Mouse (Mus musculus) heart, embryonic 10.5 days (tissue): ENCODE results near the gene 1700017B05Rik. TPM values are rescaled to one million over a fixed set of nuclear protein-coding genes. Genes with fewer than 3 reads are reported as not detected.
A peak's percentile ranks its signal among the peaks of the same experiment; 100 is the strongest.
"Not testable (repeated sequence)": the region's sequence is repeated elsewhere in the genome, so short reads cannot be mapped to it uniquely, and the experiment has no call there.

Source experiments
- DNase-seq: peaks from one replicate; pipeline ENCODE4 v3.0.0-alpha.2; 2017; ENCODE audit warnings: low spot score
- H3K27ac ChIP-seq: fragments of 300-500 bp; sonication (generic); 2 replicates; pipeline ENCODE4 v1.5.1; 2016; ENCODE audit warnings: mild to moderate bottlenecking
- H3K27me3 ChIP-seq: fragments of 300-500 bp; sonication (generic); 2 replicates; pipeline ENCODE4 v1.6.1; 2016; ENCODE audit warnings: mild to moderate bottlenecking; ENCODE audit not compliant: poor library complexity, insufficient read depth, severe bottlenecking
- H3K36me3 ChIP-seq: fragments of 300-500 bp; sonication (generic); 2 replicates; pipeline ENCODE4 v1.6.1; 2016; ENCODE audit warnings: mild to moderate bottlenecking, moderate library complexity
- H3K4me1 ChIP-seq: fragments of 300-500 bp; sonication (generic); 2 replicates; pipeline ENCODE4 v1.6.1; 2016; ENCODE audit warnings: mild to moderate bottlenecking
- H3K4me3 ChIP-seq: fragments of 300-500 bp; sonication (generic); 2 replicates; pipeline ENCODE4 v1.5.1; 2016; ENCODE audit warnings: mild to moderate bottlenecking, moderate library complexity
- H3K9me3 ChIP-seq: fragments of 300-500 bp; sonication (generic); 2 replicates; pipeline ENCODE4 v1.6.1; 2016; ENCODE audit warnings: mild to moderate bottlenecking, moderate library complexity
- WGBS: fragments of 180-500 bp; shearing (Covaris S2); methylation state at CpG from one replicate; pipeline ENCODE4 v1.1.7; 2016; 5-methylcytosine and 5-hydroxymethylcytosine counted together
- polyA plus RNA-seq: library from polyadenylated mRNA; unstranded; fragments of >200 nt; fragmentation: Nextera tagmentation; extraction: Ambion mirVana; gene quantifications from 2 replicates; pipeline ENCODE4 v1.2.1, GENCODE M21; 2016

The 1700017B05Rik gene
- polyA plus RNA-seq, 1 experiment from 2014 or later, result 31.3 TPM

DNA sequence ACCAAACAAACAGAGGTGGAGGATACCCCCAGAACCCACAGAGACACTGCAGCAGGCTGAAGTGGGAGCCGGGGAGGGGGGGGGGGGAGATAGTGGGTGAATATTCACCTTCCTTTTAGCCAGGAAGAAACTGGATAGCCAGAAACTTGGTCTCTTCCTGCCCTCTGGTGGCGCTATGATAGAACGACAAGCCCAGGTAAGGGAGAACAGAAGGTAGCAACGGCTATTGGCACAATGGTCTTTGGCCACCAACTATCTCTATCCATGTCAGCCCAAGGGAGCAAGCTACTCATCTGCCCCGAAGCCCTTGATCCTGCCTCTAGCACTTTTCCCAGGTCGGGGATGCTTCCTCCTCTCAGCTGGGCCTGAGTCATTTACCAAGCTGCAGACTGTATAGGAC lies 42.1 kb downstream of the 1700017B05Rik start:
- H3K27me3 ChIP-seq, result peaks cover 17% of the 10 kb centered on the region; the same call in 1 of the 2 replicates
- no peaks in the 10 kb centered on the region for H3K36me3 ChIP-seq
- H3K4me1 ChIP-seq, result no peaks in the 10 kb centered on the region
- peak; percentile 79 for DNase-seq
- H3K27ac ChIP-seq, result no peak overlapping the region
- no peaks in the 10 kb centered on the region for H3K9me3 ChIP-seq
- H3K4me3 ChIP-seq, result no peak overlapping the region
- WGBS, result 19% methylated on average over 6 of the region's 6 CpGs

DNA sequence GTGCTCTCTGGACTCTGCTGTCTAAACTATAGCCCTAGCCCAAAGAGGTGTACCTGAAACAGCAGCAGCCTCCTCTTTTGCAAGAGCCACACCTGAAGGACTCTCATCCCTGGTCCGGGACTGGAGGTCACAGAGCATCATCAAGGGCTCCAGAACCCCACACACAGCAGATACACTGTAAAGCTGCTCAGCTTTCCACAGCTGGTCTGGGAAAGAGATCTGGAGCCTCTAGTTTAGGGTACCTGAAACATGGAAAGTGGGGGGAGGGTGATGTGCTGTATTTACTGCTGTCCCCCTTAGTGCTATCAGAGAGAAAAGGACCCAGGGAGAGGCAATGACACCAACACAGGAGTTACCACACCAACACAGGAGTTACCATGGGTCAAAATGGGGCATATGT lies 42.9 kb downstream of the 1700017B05Rik start:
- 77% methylated on average over 1 of the region's 1 CpGs for WGBS
- Histone ChIP-seq H3K9me3 (no peaks in the 10 kb centered on the region), H3K4me3 (no peak overlapping the region), H3K36me3 (no peaks in the 10 kb centered on the region), H3K27ac (no peak overlapping the region), H3K27me3 (peaks cover 17% of the 10 kb centered on the region; the same call in 1 of the 2 replicates), H3K4me1 (no peaks in the 10 kb centered on the region)
- DNase-seq, result peak; percentile 62

DNA sequence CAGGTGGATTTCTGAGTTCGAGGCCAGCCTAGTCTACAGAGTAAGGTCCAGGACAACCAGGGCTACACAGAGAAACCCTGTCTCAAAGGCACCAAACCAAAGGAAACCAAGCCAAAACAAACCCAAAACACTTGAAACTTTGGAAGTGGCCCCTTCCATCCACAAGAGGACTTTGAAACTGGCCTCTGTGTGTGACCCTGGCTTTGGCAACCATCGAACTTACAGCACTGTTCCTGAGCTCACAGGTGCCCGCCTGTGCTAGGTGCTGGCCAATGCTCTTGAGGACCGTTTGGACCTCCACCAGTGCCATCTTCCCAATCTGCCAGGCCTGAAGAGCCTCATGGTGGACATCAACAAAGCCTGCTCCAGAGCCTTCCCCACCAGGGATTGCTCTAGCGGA lies 43.6 kb downstream of the 1700017B05Rik start:
- Histone ChIP-seq H3K27ac (no peak overlapping the region), H3K36me3 (no peaks in the 10 kb centered on the region), H3K27me3 (peaks cover 17% of the 10 kb centered on the region; the same call in 1 of the 2 replicates), H3K9me3 (no peaks in the 10 kb centered on the region), H3K4me3 (no peak overlapping the region), H3K4me1 (no peaks in the 10 kb centered on the region)
- peak; percentile 45 for DNase-seq
- WGBS, result 82% methylated on average over 5 of the region's 5 CpGs

DNA sequence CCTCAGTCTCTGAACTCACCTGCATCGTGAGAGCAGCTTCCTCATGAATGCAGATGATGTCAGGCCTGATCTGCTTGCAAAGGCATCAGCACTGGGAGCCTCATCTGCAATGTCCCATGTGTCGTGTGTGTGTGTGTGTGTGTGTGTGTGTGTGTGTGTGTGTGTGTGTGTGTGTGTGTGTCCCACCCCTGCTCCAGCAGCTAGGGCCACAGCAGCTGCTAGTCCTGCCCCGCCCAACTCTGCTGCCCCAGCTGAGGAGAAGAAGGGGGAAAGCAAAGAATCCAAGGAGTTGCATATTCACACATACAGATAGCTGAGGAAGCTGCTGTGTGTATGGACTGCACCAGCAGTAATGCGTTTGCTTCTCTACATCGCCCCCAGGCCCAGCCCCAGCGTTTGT lies 45.2 kb downstream of the 1700017B05Rik start:
- 80% methylated on average over 6 of the region's 6 CpGs for WGBS
- Histone ChIP-seq H3K9me3 (no peaks in the 10 kb centered on the region), H3K36me3 (no peaks in the 10 kb centered on the region), H3K4me3 (no peak overlapping the region), H3K27ac (no peak overlapping the region), H3K4me1 (no peaks in the 10 kb centered on the region), H3K27me3 (peaks cover 17% of the 10 kb centered on the region; the same call in 1 of the 2 replicates)
- peak; percentile 70 for DNase-seq

DNA sequence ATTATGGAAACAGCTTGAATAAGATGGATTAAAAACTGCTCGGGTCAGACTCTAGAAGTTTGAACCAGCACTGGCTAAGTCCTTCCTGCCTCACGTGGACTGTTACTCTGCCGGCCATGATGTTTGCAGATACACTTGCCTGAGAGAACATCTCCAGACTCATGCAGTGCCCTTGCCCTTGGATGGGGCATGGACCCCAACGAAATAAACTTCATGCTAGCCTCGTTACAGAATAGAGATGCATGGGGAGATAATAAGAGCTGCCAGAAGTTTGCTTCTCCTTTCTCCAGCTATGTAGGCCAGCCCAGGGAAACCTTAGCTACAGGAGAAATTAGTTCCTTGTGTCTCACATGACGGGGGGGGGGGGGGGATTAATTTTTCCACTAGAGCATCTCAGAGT lies 47.9 kb downstream of the 1700017B05Rik start:
- Histone ChIP-seq H3K9me3 (no peaks in the 10 kb centered on the region), H3K27ac (no peak overlapping the region), H3K36me3 (no peaks in the 10 kb centered on the region), H3K4me3 (no peak overlapping the region), H3K27me3 (peaks cover 14% of the 10 kb centered on the region; the same call in 1 of the 2 replicates), H3K4me1 (no peaks in the 10 kb centered on the region)
- WGBS, result 73% methylated on average over 6 of the region's 6 CpGs
- no peak for DNase-seq

DNA sequence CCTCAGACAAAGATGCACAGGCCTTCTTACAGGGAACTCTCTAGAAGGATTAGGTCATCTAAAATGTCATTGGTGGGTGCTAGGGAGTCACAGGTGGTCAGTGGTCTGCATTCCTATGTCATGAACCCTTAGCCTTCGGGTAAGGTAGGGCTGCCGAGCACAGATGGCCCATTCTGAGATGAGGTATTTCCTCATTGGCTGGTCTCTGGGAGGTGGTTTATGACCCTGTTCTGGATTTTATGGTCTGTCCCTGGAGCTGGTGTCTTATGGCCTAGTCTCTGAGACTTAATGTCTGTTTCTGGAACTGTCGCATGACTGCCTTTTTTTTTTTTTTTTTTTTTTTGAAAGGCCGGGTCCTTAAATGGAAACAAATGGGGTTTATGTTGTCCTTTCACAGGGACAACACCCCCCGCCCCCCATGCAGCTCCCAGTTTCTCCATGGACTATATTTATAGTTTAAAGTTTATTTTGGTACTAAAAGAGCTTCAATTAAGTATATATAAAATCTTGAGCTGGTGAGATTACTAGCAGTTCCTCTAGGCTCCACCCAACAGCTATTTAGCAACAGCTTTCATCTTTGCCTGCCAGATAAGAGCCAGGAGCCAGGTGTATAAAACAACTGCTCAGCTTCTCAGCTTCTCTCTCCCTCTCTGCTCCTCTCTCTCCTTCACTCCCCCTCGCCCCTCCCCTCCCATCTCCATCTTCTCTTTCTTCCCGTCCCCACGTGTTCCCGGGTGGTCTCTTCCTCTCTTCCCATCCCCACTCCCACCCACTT lies 49.8 kb downstream of the 1700017B05Rik start:
- 67% methylated on average over 9 of the region's 9 CpGs for WGBS
- no peak overlapping the region for H3K4me3 ChIP-seq
- no peaks in the 10 kb centered on the region for H3K9me3 ChIP-seq
- H3K27ac ChIP-seq, result no peak overlapping the region
- no peak for DNase-seq
- no peaks in the 10 kb centered on the region for H3K4me1 ChIP-seq
- H3K27me3 ChIP-seq, result peaks cover 4% of the 10 kb centered on the region; the same call in 1 of the 2 replicates
- no peaks in the 10 kb centered on the region for H3K36me3 ChIP-seq

DNA sequence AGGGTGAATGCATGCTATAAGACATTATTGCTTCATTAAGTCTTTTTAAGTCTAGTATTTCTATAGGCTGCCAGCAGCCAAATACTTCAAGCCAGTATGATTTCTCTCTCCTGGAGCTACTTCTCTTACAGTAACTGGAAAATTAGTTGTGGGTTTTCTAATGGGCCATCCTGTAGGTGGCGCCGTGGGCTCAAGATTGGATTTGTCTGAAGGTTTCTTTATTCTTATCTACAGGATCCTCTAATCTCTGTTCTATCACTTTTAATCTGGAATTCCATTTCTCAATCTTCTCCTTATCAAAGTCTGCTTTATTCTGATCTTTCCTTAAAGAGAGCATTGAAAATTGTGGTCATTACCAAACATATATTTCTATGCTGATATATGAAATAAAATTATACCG lies 53.1 kb downstream of the 1700017B05Rik start:
- Histone ChIP-seq H3K4me1 (no peaks in the 10 kb centered on the region), H3K9me3 (no peaks in the 10 kb centered on the region), H3K4me3 (no peak overlapping the region), H3K36me3 (no peaks in the 10 kb centered on the region), H3K27ac (no peak overlapping the region), H3K27me3 (no peaks in the 10 kb centered on the region)
- WGBS, result 31% methylated on average over 3 of the region's 3 CpGs
- DNase-seq, result no peak

DNA sequence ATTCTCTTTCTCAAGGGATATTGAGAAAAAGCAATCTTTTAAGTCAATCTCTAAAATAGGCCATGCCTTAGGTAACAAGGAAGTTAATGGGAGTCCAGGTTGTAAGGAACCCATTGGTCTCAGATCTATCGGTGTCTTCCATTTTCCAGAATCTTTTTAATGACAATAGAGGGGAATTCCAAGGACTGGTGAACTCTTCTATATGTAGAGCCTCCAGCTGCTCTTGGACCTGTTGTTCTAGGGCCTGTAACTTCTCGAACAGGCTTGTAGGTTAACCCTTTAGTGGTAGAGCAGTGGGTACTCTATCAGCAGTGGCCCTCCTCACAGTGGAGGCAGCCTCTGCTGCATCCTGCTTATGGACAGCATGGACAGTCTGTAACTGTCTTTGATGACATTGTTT lies 55.5 kb downstream of the 1700017B05Rik start:
- Histone ChIP-seq H3K9me3 (no peaks in the 10 kb centered on the region), H3K27ac (no peak overlapping the region), H3K36me3 (no peaks in the 10 kb centered on the region), H3K4me1 (no peaks in the 10 kb centered on the region), H3K4me3 (no peak overlapping the region), H3K27me3 (no peaks in the 10 kb centered on the region)
- 67% methylated on average over 2 of the region's 2 CpGs for WGBS
- no peak for DNase-seq

DNA sequence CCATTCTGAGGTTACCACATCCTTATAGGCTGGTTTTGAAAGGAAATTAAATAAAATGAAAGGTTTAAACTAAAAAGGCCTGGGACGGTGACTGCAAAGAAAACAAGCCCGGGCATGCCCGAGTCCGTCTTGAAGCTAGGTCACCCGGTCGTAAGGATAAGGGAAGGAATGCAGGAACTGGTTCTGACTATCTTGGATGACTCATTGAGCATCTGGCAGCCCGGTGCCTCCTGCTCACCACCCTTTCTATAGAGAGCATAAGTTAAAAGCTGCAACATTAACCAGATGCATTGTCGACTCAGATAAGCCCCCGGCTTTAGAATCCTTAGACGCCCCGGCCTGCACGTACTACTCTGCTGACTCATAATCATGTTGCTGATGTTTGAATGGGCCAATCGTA lies 58.8 kb downstream of the 1700017B05Rik start:
- H3K36me3 ChIP-seq, H3K27me3 ChIP-seq, H3K4me1 ChIP-seq, H3K4me3 ChIP-seq, H3K27ac ChIP-seq, H3K9me3 ChIP-seq: not testable (repeated sequence)
- WGBS, result 39% methylated on average over 13 of the region's 13 CpGs
- DNase-seq, result peak; percentile 81

Other genes with a start within 250 kb of the 1700017B05Rik start
- gene Sin3a, start 190.6 kb downstream of the 1700017B05Rik start, polyA plus RNA-seq, result 36.2 and 38.1 TPM in 2 replicates
- gene Man2c1, start 131.9 kb downstream of the 1700017B05Rik start, polyA plus RNA-seq, result 73.7 and 78.3 TPM in 2 replicates
- gene Neil1, start 114.3 kb downstream of the 1700017B05Rik start, polyA plus RNA-seq, result 4.5 TPM in 2 replicates
- gene Commd4, start 104.3 kb downstream of the 1700017B05Rik start, polyA plus RNA-seq, result 79.9 and 92.8 TPM in 2 replicates
- gene Trcg1, start 26.1 kb downstream of the 1700017B05Rik start, polyA plus RNA-seq, result not detected in 2 replicates
- 21.3 and 21.5 TPM in 2 replicates for gene Ppcdc, start 177.5 kb upstream of the 1700017B05Rik start, polyA plus RNA-seq
- gene Scamp5, start 205.4 kb upstream of the 1700017B05Rik start, polyA plus RNA-seq, result 11.3 and 11.4 TPM in 2 replicates
- 15.0 and 16.5 TPM in 2 replicates for gene Rpp25, start 241.4 kb upstream of the 1700017B05Rik start, polyA plus RNA-seq